Mouse (Mus musculus) left cerebral cortex, adult 8-10 months (tissue): Measurements from ENCODE around the gene Madcam1. TPM values are rescaled to one million over a fixed set of nuclear protein-coding genes. Genes with fewer than 3 reads are reported as not detected.
"Not testable (repeated sequence)": the region's sequence is repeated elsewhere in the genome, so short reads cannot be mapped to it uniquely, and the experiment has no call there.

Experiments
- DNase-seq, 2 experiments: peaks; one replicate each; pipeline ENCODE4 v3.0.0; 2022; ENCODE audit warnings: low spot score in 2 of 2
- total RNA-seq, 4 experiments: library from RNA; stranded (reverse); gene quantifications; 2 replicates each; pipeline ENCODE4 v1.2.4; 2022

Gene Madcam1
- total RNA-seq, 4 experiments from 2014 or later = 0.35 TPM; not detected in 3

DNA sequence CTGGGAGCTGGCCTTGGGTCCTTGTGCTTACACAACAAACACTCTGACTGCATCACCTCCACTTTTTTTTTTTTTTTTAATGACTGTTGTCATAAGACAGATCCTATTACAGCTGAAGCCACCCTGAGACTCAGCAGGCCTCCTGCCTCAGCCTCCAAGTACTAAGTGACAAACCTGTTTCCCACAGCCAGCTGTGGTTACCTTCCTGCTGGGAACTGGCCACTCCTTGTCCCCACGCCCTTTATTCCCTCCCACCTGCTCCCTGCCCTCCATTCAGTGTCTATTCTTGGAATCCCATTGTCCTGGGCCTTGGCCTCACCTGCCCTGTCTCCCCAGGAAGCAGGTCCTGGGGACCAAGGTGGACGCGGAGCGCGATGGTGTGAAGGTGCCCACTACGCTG lies 23.2 kb downstream of the Madcam1 start:
- no peak for DNase-seq

DNA sequence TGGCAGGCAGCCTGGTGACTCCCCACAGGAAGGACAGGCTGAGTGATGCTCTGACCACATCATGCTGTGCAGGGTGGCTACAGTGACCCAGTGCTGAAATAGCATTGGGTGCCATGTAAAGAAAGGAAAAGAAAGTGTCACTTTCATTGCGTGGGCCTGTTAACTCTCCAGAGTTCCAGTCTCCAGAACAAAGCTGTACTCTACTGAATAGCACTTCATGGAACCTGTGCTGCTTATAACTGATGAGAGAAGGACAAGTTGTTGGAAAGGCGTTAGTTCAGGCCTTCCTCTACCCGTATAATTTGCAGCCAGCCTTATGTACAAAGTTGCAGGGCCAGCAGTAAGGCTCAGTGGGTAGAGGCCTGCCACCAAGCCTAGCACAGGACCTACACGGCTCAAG lies 24.4 kb downstream of the Madcam1 start, which contains the start of gene Gzmm:
Gene Gzmm (plus strand): TSS at position 301 of the 400 bp plus-strand sequence.
- no peak for DNase-seq

DNA sequence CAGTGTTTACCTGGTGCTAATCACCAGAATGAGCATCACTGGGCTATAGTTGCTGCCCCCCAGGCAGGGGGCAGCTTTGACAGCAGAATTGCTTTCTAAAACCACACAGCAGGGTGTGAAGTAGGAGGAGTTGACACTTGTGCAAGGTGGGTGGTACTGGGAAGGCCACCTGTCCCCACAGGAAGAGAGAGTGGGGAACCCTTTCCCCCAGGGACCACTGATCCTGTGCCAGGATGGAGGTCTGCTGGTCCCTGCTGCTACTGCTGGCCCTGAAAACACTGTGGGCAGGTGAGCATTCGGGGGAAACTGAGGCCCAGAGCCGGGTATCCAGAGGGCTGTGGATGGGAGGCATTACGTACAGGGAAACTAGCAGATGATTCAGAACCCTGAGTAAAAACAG lies 24.8 kb downstream of the Madcam1 start:
- DNase-seq = no peak

DNA sequence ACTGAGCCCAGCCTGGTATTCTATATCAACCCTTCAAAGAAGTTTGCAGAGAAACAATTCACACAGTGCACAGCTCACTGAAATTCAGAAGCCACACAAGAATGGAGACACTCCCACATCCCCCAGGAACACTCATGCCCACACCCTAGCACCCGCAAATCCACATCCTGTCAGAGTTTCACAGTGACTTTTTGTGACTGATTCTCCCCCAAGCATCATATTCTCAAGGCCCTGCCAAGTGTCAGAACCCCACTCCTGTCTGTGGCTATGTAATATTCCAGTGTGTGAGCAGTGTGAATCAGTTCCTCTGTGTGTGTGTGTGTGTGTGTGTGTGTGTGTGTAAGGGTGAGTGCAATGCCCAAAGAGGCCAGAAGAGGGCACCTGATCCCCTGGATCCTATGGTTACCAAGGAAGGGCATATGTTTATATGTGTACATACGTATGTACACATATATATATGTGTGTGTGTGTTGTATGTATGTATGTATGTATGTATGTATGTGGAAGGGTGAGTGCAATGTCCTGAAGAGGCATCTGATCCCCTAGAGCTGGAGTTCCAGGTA lies 27.7 kb downstream of the Madcam1 start:
- no peak for DNase-seq

DNA sequence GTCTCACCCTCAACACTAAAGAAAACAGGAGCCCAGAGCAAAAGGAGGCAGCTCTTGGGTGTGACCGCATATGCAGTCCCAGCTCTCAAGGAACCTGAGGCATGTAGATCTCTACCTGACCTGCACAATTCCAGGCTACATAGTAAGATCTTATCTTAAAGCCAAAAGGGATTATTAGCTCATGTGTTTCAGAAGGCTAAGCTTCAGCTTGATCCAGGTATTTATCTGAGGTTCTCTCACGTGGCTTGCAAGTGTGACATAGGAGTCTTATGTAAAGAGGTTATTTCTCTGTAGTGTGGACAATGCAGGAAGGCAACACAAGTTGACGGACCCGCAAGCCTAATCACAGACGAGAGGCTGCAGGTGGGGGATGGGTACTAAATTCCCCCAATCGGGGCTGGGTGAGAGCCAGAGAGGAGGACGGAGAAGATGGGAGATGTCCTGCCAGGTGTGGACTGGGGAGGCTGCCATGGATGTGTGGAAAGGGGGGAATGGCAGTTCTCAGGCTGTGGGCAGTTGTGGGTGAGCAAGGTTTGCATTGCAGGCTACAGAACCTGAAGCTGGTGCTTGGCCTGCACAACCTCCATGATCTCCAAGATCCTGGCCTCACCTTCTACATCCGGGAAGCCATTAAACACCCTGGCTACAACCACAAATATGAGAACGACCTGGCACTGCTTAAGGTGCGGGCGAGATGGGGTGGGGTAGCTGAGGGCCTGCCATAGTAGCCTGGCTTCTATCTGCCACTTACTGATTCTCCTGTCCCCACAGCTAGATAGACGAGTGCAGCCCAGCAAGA lies 29.4 kb downstream of the Madcam1 start:
- no peak for DNase-seq

DNA sequence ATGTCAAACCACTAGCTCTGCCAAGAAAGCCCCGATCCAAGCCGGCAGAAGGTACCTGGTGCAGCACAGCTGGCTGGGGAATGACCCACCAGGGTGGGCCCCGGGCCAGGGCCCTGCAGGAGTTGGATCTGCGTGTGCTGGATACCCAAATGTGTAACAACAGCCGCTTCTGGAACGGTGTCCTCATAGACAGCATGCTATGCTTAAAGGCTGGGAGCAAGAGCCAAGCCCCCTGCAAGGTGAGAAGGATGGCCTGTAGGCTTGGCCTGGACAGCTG lies 30.0 kb downstream of the Madcam1 start:
- no peak for DNase-seq

DNA sequence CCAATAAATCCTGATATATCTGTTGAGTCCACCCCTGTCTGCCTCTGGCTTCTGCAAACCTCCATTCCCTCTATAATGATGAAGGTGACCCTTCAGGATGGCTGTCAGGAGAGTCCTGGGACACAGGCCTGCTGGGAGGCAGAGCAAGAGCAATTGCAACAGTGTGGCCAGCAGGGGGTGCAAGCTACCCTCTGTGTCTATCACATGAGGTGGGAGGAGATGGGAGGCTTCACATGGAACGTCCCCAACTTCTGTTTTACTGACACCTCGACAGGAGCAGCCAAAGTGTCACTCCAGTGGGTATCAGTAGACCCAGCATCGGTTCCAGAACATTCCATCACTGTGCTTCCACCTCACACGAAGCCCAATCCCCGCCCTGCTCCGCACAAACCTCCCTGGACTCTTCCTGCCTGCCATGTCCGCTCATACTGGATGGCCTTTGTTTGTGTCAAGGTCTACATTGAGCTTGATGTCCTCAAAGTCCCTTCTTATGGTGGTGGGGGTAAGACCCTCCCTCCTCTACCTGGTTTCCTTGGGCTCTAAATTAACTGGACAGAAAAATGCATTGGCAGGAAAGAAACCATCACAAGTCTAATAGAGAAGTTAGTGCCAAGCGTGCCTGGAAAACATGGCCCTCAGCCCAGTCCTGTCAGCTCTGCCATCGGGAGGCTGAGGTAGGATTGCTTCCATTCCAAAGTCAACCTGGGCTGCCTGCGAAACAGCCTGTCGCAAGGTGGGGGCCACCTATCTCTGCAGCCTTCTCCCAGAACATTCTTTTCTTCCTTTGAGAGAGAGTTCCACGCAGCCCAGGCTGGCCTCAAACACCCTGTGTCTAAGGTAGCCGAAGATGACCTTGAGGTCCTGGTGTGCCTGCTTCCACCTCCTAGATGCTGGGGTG lies 31.1 kb downstream of the Madcam1 start:
- no peak for DNase-seq

DNA sequence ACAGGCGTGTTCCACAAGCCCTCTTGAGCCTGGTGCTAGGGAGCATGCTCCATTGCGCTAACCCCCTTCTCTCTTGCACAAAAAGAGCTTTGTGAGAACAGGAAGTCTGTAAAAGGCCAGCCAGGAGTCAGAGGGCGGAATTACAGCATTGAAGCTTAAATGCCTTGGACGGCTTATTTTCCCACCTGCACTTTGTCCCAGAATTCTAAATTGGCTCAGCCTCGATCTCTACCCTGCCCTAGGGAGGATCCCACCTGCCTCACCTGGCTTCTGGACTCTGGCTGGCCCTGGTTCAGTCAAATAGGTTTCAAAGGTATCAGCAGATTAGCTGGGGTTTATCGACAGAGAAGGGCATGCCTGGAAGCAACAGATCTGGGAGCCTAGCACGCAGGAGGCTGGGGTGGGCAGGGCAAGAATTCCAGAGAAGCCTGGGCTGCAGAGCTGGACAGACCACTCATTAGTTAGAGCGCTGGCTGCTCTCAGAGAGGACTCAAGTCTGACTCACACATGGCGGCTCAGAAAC lies 31.8 kb downstream of the Madcam1 start:
- DNase-seq = no peak

DNA sequence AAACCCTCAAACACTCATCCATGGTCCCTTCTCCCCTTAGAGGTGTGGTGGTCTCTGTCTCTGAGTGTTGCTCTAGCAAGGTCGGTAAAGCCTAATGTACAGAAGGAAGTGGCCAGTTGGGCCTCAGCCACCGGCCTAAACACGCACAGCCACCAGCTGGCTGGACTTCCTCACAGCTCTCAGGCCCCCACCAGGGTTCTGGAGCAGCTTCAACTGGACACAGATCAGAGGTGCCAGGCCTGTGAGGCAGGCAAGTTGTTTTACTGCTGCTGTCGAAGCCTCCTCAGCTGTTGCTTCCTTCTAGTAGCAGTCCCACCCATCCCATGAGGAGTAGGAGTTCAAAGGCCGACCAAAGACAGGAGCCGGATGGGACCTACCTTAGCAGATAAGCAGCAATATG lies 33.6 kb downstream of the Madcam1 start:
- no peak for DNase-seq

DNA sequence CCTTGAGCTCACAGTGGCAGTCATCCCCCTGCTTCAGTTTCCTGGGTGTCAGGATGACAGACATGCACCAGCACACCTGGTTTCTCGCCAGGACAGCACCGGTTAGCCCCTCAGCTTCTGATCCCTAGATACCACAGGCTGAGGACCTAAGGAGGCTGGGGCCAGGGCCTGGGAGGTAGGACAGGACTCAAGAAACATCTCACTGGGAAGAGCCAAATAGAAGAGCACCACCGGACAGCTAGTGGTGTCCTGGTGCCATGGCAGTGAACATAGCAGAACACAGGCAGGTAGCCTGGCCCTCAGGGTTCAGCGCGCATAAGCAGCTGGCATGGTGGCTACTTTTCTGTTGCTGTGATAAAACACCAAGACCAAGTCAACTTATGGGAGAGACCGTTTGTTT lies 34.1 kb downstream of the Madcam1 start:
- no peak for DNase-seq

DNA sequence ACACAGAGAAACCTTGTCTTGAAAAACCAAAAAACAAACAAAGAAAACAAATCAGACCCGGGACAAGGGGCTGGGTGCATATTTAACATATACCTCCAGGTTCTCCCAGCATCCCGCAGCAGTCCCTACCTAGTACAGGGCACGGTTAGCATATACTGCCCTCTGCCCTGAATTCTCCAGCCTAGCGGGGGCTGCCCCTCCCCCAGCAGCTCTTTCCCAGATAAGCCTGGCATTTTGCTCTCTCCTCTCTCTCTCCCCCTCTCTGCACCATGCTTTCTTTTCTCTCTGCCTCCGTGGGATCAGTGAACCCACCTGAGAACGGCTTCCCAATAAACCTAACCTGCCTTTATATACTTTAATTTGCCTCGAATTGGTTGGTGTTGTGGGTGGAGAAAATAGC lies 36.3 kb downstream of the Madcam1 start:
- DNase-seq = no peak

DNA sequence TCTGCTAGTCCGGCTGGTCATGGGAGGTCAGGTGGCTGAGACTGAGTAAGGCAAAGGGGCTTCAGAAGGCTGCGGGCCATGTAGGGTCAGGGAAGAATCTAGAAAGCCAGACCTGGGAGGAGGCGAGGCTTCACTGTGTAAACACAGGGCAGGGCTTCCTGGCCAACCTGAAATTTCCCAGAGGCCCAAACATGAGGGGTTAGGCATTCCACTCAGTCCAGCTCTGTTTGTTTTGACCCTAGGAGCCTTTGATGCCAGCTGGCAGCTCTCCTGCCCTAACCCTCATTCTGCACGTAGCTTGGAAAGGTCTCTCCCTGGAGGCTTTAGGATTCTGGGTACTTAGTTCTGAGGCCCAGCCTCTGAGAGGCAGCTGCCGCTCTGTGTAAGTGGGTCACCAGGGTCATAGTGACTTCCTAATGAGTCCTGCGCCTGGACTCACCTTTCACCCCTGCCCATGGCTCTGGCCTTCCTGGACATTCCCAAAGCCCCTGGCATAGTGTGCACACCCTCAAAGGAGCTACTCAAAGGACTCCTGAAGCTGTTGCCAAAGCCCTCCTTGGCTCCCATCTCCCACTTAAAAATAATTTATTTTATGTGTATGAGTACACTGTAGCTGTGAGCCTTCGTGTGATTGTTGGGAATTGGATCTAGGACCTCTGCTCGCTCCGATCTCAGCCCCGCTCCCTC lies 37.2 kb downstream of the Madcam1 start:
- DNase-seq = no peak

DNA sequence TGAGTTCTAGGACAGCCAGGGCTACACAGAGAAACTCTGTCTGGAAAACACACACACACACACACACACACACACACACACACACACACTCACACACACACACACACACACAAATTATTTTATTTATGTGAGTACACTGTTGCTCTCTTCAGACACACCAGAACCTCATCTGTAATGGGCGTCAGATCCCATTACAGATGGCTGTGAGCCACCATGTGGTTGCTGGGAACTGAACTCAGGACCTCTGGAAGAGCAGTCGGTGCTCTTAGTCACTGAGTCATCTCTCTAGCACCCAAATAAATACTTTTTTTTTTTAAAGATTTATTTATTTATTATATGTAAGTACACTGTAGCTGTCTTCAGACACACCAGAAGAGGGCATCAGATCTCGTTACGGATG lies 38.6 kb downstream of the Madcam1 start:
- not testable (repeated sequence) for DNase-seq

DNA sequence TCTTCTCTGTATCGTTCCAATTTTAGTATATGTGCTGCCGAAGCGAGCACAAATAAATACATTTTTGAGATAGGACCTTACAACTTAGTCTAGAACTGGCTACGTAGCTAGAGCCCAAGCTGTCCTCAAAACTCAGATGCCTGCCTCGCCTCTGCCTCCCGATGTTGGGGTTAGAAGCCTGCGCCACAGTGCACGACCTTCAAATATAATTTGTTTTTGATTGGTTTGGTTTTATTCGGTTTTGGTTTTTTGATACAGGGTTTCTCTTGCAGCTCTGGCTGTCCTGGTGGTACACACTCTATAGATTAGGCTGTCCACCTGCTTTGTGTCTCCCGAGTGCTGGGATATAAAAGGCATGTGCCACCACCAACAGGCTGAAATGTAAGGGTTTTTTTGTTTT lies 39.2 kb downstream of the Madcam1 start:
- DNase-seq = no peak

DNA sequence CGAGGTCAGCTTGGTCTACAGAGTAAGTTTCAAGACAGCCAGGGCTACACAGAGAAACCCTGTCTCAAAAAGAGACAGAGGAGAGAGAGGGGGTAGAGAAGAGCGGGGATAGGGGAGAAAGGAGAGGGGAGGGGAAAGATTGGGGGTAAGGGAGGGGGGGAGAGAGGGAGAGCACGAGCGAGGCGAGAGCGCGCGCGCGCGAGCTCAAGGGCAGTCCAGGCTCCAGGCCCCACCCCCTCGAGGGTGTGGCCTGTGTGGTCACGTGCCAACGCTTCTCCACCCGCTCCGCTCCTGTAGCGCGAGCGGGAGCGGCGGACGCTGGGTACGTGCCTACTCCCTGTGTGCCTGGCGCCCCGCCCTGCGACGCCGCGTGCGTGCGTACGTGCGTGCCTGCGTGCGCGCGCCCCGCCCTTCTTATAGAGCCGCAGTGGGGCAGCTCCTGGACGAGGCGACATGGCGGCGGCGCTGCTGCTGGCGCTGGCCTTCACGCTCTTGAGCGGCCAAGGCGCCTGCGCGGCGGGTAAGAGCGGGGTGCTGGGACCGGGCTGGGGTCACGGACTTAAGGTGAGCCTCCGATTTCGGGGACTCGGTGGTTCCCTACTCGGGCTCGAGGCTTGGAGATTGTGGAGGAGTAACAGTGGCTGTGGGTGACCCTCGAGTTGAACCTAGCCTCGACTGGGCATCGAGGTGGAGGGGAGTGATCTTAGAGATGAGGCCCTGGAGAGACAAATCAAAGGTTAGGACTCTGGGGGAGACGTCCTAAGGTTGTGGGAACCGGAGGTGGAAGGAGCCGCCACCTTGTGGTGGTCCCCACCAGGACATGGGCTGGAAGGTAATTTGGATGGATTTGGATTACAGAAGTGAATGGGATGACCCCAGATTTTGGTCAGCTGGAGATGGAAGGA lies 40.0 kb downstream of the Madcam1 start, which contains the start of gene Bsg:
Gene Bsg (plus strand): TSS at position 427 of the 905 bp plus-strand sequence.
- DNase-seq = peak; percentile 96 to 99

DNA sequence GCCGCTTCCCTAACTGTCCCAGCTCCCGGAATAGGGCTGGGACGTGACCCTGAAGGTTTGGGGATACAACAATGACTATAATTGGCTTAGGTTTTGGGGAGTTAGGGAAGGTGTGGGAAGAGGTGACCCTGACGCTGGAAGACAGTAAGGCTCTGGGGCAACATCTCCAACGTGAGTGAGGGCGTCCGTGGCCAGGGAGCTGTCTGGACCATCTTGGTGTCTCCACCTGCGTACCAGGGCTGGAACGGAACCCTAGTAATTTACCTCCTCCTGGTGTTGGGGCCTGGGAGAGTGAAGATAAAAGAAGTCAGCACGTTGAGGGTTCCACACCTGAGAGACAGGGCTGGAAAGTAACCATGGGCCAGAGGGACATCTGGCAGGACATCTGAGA lies 40.6 kb downstream of the Madcam1 start:
- DNase-seq = no peak

DNA sequence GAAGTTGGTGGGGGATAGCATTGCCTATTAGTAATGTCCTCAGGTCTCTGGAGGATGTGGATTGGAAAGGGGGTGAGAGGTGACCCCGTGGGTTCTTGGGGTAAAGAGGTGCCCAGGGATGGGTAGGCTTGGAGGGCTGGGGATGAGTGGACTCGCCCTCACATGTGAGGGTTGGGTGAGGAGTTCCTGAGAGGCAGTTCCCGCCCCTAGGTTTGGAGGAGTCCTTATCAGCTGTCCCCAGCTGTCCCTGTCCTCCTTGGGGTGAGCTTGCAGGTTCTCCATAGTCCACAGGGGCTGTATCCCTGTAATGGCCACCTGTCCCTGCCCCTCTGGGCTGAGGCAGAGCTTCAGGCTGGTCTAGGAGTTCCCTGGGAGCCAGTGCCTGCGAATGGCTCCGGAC lies 41.6 kb downstream of the Madcam1 start:
- no peak for DNase-seq

DNA sequence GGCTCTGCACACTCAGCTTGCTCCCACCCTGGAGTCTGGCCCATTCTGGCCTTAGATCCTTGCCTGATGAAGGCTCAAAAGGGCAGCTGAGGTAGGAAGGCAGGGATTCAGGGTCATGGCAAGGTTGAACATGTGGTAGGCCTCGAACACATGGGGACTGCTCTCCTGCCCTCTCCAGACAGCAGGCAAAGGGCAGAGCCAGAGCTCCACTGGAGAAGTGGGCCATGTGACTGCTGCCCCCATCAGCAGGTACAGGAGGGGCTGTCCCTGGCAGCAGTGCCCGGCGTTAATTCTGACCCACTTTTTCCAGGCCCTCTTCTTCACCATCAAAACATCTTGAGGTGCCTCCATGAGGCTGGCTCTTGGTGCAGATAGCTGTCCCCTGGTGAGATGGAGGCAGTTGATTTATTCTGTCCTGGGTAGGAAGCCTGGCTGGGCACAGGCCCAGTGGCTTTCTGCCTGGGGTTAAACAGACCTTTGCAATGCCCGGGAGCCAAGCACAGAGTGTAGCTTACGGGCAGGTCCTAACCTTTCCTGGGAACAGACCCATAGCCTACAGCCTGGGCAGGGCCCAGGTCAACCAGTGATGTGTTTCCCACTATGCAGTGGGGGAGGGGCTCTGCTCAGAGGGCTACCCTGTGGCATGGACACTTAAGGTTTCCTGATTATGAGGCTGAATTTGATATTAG lies 42.2 kb downstream of the Madcam1 start:
- DNase-seq = no peak

DNA sequence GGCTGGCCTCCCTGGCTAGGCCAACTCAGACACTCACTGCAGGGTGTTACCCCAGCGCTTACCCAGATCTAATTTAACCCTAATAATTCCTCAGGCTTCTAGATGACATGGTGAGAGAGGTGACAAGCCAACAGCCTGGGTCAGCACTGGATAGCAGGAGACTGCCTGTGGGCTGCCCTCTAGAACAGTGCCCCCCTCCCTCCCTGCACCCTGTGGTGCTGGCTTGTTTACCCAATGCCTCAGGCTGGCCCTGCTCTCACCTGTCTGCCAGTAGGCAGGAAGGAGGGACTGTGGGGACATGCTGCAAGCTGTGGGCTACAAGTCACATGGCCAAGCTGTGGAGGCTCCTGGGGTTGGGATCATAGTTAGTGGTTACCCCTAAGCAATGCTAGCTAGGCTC lies 42.8 kb downstream of the Madcam1 start:
- no peak for DNase-seq

DNA sequence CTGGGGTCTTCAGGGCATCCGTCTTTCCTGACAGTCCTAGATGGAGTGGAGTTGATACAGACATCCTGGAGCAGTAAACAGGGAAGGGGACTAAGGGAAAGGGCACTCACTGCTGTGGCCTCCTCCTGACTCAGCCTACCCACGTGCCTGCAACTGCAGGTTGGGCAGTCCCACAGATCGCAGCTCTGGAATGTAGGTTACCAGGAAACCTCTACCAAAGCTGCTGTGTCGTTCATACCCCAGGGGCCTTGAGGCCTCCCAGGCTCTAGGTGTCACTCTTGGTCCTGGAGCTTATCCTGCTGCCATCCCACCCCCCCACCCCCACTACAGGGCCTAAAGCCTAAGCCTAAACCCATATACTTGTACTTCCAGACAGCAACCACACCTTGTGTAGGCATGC lies 43.4 kb downstream of the Madcam1 start:
- no peak for DNase-seq
